Comparison of ENCODE assay signal across 7 mouse cellular contexts in the genomic region with DNA sequence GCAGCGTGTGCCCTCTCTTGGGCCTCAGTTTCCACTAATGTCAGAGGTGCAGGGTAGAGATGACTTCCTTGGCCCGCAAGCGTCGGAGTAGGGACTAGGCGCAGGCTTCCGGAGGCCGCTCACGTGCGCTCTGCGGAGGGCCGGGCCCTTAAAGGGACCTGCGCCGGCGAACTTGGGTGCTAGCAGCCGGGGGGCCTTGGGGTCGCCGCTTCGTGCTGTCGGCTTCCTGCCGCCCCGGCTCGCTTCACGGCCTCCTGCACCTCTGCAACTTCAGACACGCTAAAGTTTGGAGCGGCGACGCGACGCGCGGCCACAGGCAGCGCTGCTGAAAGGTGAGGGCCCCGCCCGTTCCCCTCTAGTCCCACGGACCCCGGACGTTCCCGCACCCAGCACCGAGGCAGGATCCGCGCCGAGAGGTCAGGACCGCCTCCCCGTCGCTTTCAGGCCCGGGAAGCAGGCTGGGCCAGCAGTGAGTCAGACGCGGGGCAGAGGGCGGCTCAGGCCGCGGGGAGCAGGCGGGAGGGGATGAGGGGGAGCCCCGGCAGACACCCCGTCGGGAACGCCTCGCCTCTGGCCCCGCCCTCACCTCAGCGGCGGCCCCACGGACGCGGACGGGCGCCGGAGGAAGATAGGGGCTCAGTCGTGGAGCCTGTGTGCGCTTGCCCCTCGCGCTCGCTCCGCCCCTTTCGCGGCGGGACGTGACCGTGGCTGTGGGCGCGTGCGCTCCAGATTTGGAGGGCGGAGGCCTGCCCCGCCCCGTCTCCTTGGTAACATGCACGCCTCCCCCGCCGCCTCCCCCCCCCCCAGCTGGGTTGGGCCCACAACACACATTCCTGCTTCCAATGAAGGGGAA. TPM values are rescaled to one million over a fixed set of nuclear protein-coding genes. Genes with fewer than 3 reads are reported as not detected.
DNase-seq lines count a peak whose midpoint lies in the region; ATAC-seq and TF ChIP-seq lines count a peak whose summit lies in the region.

A gene (minus strand): TSS at position 679 of the 853 bp plus-strand sequence.

- peak within 1 kb of the TSS; percentile 83 for H3K9ac ChIP-seq in limb, embryonic 12.5 days (replicated peaks)
- peak within 1 kb of the TSS; percentile 69 for H3K9ac ChIP-seq in midbrain, embryonic 15.5 days

- WGBS in limb, embryonic 12.5 days = under 1% methylated on average over 83 of the region's 86 CpGs
- under 1% methylated on average over 85 of the region's 86 CpGs for WGBS in midbrain, embryonic 15.5 days
- WGBS in spleen, adult 2 months = under 1% methylated on average over 86 of the region's 86 CpGs

- peak within 1 kb of the TSS; percentile 87 for H3K4me3 ChIP-seq in limb, embryonic 12.5 days (replicated peaks)
- peak within 1 kb of the TSS; percentile 80 for H3K4me3 ChIP-seq in midbrain, embryonic 15.5 days
- H3K4me3 ChIP-seq in spleen, adult 2 months (ENCODE audit: extremely low read depth, insufficient read depth, insufficient read length) = peak within 1 kb of the TSS; percentile 93

- H3K4me1 ChIP-seq in limb, embryonic 12.5 days (replicated peaks) = peaks cover 25% of the 10 kb centered on the region
- peaks cover 16% of the 10 kb centered on the region for H3K4me1 ChIP-seq in midbrain, embryonic 15.5 days
- H3K4me1 ChIP-seq in spleen, adult 2 months (ENCODE audit: control insufficient read depth, insufficient read depth, insufficient read length) = no peaks in the 10 kb centered on the region; the same call in 1 of the 2 replicates

- H3K27me3 ChIP-seq in limb, embryonic 12.5 days = no peaks in the 10 kb centered on the region
- no peaks in the 10 kb centered on the region for H3K27me3 ChIP-seq in midbrain, embryonic 15.5 days (replicated peaks)
- no peaks in the 10 kb centered on the region for H3K27me3 ChIP-seq in spleen, adult 2 months (ENCODE audit: control insufficient read depth, insufficient read depth, low read length)

- H3K27ac ChIP-seq in limb, embryonic 12.5 days = peak within 1 kb of the TSS; percentile 90
- peak within 1 kb of the TSS; percentile 65 for H3K27ac ChIP-seq in midbrain, embryonic 15.5 days
- peak within 1 kb of the TSS; percentile 63 for H3K27ac ChIP-seq in spleen, adult 2 months (ENCODE audit: insufficient read depth, low read length)

- no peaks in the 10 kb centered on the region for H3K9me3 ChIP-seq in limb, embryonic 12.5 days
- no peaks in the 10 kb centered on the region for H3K9me3 ChIP-seq in midbrain, embryonic 15.5 days

- TF ChIP-seq CTCF in spleen, adult 2 months (IDR thresholded peaks at IDR 0.05; ENCODE audit: extremely low read depth, insufficient read depth, insufficient read length, insufficient replicate concordance) = no peak

- peak; percentile 91 for DNase-seq in adrenal gland, postnatal 10 days
- peak; percentile 83 for DNase-seq in embryo, embryonic 9.5 days (ENCODE audit: extremely low spot score)
- no peak for DNase-seq in gonadal fat pad, adult 2 months (ENCODE audit: low read depth)
- peak; percentile 90 for DNase-seq in kidney, adult 11 months
- DNase-seq in spleen, adult 2 months (ENCODE audit: low read depth in 1 of 2, low spot score in 2 of 2) = peak; percentile 61 to 86

- no peak for TF ChIP-seq POLR2A in spleen, adult 2 months (IDR thresholded peaks at IDR 0.05; ENCODE audit: low read depth, low read length)

- H3K36me3 ChIP-seq in limb, embryonic 12.5 days = peaks cover 28% of the 10 kb centered on the region
- no peaks in the 10 kb centered on the region; the same call in 1 of the 2 replicates for H3K36me3 ChIP-seq in midbrain, embryonic 15.5 days (replicated peaks)
- peaks cover 4% of the 10 kb centered on the region; the same call in 1 of the 2 replicates for H3K36me3 ChIP-seq in spleen, adult 2 months (ENCODE audit: control insufficient read depth, insufficient read depth, low read length)

- ATAC-seq in limb, embryonic 12.5 days (ENCODE audit: insufficient number of reproducible peaks, insufficient read depth, low FRiP score, low TSS enrichment, low read depth) = peak; percentile 88
- ATAC-seq in midbrain, embryonic 15.5 days (replicated peaks) = peak; percentile 93

- H3K4me2 ChIP-seq in limb, embryonic 12.5 days = peak within 1 kb of the TSS; percentile 89
- peak within 1 kb of the TSS; percentile 95 for H3K4me2 ChIP-seq in midbrain, embryonic 15.5 days

RNA-seq across cellular contexts. Expression of the gene that starts here (rescaled TPM):
- total RNA-seq in adrenal gland, postnatal 10 days (2021) = 10 to 100 TPM; 76.4 to 79.0 TPM
- polyA plus RNA-seq in gonadal fat pad, adult 2 months (2012; rRNA removed) = 103 and 126 TPM in 2 replicates
- 36.8 and 37.6 TPM in 2 replicates for polyA plus RNA-seq in limb, embryonic 12.5 days (2016; fragmentation: Nextera tagmentation; extraction: Ambion mirVana)
- polyA plus RNA-seq in midbrain, embryonic 15.5 days (2015; fragmentation: Nextera tagmentation; extraction: Ambion mirVana) = 63.2 and 67.7 TPM in 2 replicates
- polyA plus RNA-seq in spleen, adult 2 months (2012; rRNA removed) = 43.5 and 46.5 TPM in 2 replicates
